Mouse (Mus musculus) midbrain, embryonic 10.5 days (tissue): Measurements from ENCODE around the gene Ctbp1. TPM values are rescaled to one million over a fixed set of nuclear protein-coding genes. Genes with fewer than 3 reads are reported as not detected.

Experiments
- DNase-seq: peaks from one replicate; pipeline ENCODE4 v3.0.0-alpha.2; 2017; ENCODE audit warnings: low spot score
- H3K27ac ChIP-seq: fragments of 300-500 bp; sonication (generic); replicated peaks from 2 replicates; pipeline ENCODE4 v1.5.1; 2016; ENCODE audit warnings: mild to moderate bottlenecking
- H3K27me3 ChIP-seq: fragments of 300-500 bp; sonication (generic); 2 replicates; pipeline ENCODE4 v1.6.1; 2016; ENCODE audit warnings: low read depth, mild to moderate bottlenecking; ENCODE audit not compliant: poor library complexity, severe bottlenecking
- H3K36me3 ChIP-seq: fragments of 300-500 bp; sonication (generic); 2 replicates; pipeline ENCODE4 v1.6.1; 2016; ENCODE audit warnings: mild to moderate bottlenecking, moderate library complexity
- H3K4me1 ChIP-seq: fragments of 300-500 bp; sonication (generic); 2 replicates; pipeline ENCODE4 v1.6.1; 2016
- H3K4me3 ChIP-seq: fragments of 300-500 bp; sonication (generic); 2 replicates; pipeline ENCODE4 v1.5.1; 2016; ENCODE audit warnings: mild to moderate bottlenecking, moderate library complexity
- H3K9me3 ChIP-seq: fragments of 300-500 bp; sonication (generic); replicated peaks from 2 replicates; pipeline ENCODE4 v1.6.1; 2016; ENCODE audit warnings: mild to moderate bottlenecking
- WGBS: fragments of 180-500 bp; shearing (Covaris S2); methylation state at CpG from one replicate; pipeline ENCODE4 v1.1.7; 2016; 5-methylcytosine and 5-hydroxymethylcytosine counted together
- polyA plus RNA-seq: library from polyadenylated mRNA; unstranded; fragments of >200 nt; fragmentation: Nextera tagmentation; extraction: Ambion mirVana; gene quantifications from 2 replicates; pipeline ENCODE4 v1.2.1, GENCODE M21; 2016

The Ctbp1 gene
- polyA plus RNA-seq, 1 experiment from 2014 or later, result 484 TPM

GRCm38 (mm10) chr5:33274085-33274952 lies 475 bp downstream of the Ctbp1 start:
- H3K27ac ChIP-seq, result peak overlapping the region; percentile 99
- H3K4me3 ChIP-seq, result peak overlapping the region; percentile 87
- peaks cover 36% of the 10 kb centered on the region for H3K36me3 ChIP-seq
- peak; percentile 91 for DNase-seq
- peaks cover 43% of the 10 kb centered on the region for H3K4me1 ChIP-seq
- H3K9me3 ChIP-seq, result no peaks in the 10 kb centered on the region
- WGBS, result 3% methylated on average over 92 of the region's 97 CpGs
- no peaks in the 10 kb centered on the region for H3K27me3 ChIP-seq

GRCm38 (mm10) chr5:33273777-33274084 lies 1.1 kb downstream of the Ctbp1 start:
- WGBS, result 17% methylated on average over 6 of the region's 6 CpGs
- Histone ChIP-seq H3K4me3 (peak overlapping the region; percentile 87), H3K4me1 (peaks cover 39% of the 10 kb centered on the region), H3K36me3 (peaks cover 42% of the 10 kb centered on the region), H3K9me3 (no peaks in the 10 kb centered on the region), H3K27ac (peak overlapping the region; percentile 99), H3K27me3 (no peaks in the 10 kb centered on the region)
- no peak for DNase-seq

GRCm38 (mm10) chr5:33272845-33273776 lies 1.7 kb downstream of the Ctbp1 start:
- WGBS, result 89% methylated on average over 7 of the region's 7 CpGs
- Histone ChIP-seq H3K4me1 (peaks cover 39% of the 10 kb centered on the region), H3K27me3 (no peaks in the 10 kb centered on the region), H3K36me3 (peaks cover 48% of the 10 kb centered on the region), H3K4me3 (peak overlapping the region; percentile 87), H3K9me3 (no peaks in the 10 kb centered on the region), H3K27ac (peak overlapping the region; percentile 99)
- DNase-seq, result no peak

GRCm38 (mm10) chr5:33272146-33272545 lies 2.6 kb downstream of the Ctbp1 start:
- Histone ChIP-seq H3K4me1 (peaks cover 39% of the 10 kb centered on the region), H3K4me3 (peak overlapping the region; percentile 87; the same call in 1 of the 2 replicates), H3K9me3 (no peaks in the 10 kb centered on the region), H3K36me3 (peaks cover 58% of the 10 kb centered on the region), H3K27me3 (no peaks in the 10 kb centered on the region), H3K27ac (0 out of 2 replicates have a peak overlapping the region, but pooled peaks have one; percentile 20)
- WGBS, result 88% methylated on average over 7 of the region's 7 CpGs
- no peak for DNase-seq

GRCm38 (mm10) chr5:33270568-33270967 lies 4.2 kb downstream of the Ctbp1 start:
- peak; percentile 80 for DNase-seq
- no peak overlapping the region for H3K4me3 ChIP-seq
- peaks cover 36% of the 10 kb centered on the region for H3K4me1 ChIP-seq
- 33% methylated on average over 5 of the region's 5 CpGs for WGBS
- no peaks in the 10 kb centered on the region for H3K9me3 ChIP-seq
- no peak overlapping the region for H3K27ac ChIP-seq
- no peaks in the 10 kb centered on the region for H3K27me3 ChIP-seq
- H3K36me3 ChIP-seq, result peaks cover 74% of the 10 kb centered on the region

- Histone ChIP-seq H3K9me3 (no peaks in the 10 kb centered on the region), H3K4me3 (no peak overlapping the region), H3K27me3 (no peaks in the 10 kb centered on the region), H3K27ac (no peak overlapping the region), H3K36me3 (peaks cover 100% of the 10 kb centered on the region), H3K4me1 (no peaks in the 10 kb centered on the region)
- DNase-seq, result no peak
- 94% methylated on average over 5 of the region's 5 CpGs for WGBS
Measured at GRCm38 (mm10) chr5:33254416-33254815, 20.4 kb downstream of the Ctbp1 start.

GRCm38 (mm10) chr5:33248186-33248585 lies 26.6 kb downstream of the Ctbp1 start:
- Histone ChIP-seq H3K4me1 (no peaks in the 10 kb centered on the region), H3K27ac (no peak overlapping the region), H3K27me3 (no peaks in the 10 kb centered on the region), H3K9me3 (no peaks in the 10 kb centered on the region), H3K4me3 (no peak overlapping the region), H3K36me3 (peaks cover 97% of the 10 kb centered on the region)
- no peak for DNase-seq
- WGBS, result 91% methylated on average over 12 of the region's 12 CpGs

GRCm38 (mm10) chr5:33247387-33247786 lies 27.4 kb downstream of the Ctbp1 start:
- no peaks in the 10 kb centered on the region for H3K9me3 ChIP-seq
- no peaks in the 10 kb centered on the region for H3K4me1 ChIP-seq
- H3K27me3 ChIP-seq, result no peaks in the 10 kb centered on the region
- H3K27ac ChIP-seq, result no peak overlapping the region
- DNase-seq, result no peak
- H3K4me3 ChIP-seq, result no peak overlapping the region
- 93% methylated on average over 2 of the region's 2 CpGs for WGBS
- peaks cover 97% of the 10 kb centered on the region for H3K36me3 ChIP-seq

- no peaks in the 10 kb centered on the region for H3K27me3 ChIP-seq
- no peak overlapping the region for H3K4me3 ChIP-seq
- H3K27ac ChIP-seq, result peak overlapping the region; percentile 2; the same call in 1 of the 2 replicates
- WGBS, result 81% methylated on average over 3 of the region's 3 CpGs
- no peaks in the 10 kb centered on the region for H3K9me3 ChIP-seq
- peaks cover 93% of the 10 kb centered on the region for H3K36me3 ChIP-seq
- H3K4me1 ChIP-seq, result no peaks in the 10 kb centered on the region
- no peak for DNase-seq
Measured at GRCm38 (mm10) chr5:33245701-33246100, 29.1 kb downstream of the Ctbp1 start.

- DNase-seq, result no peak
- H3K36me3 ChIP-seq, result peaks cover 81% of the 10 kb centered on the region
- H3K27ac ChIP-seq, result no peak overlapping the region
- whole genome bisulfite sequencing, result 88% methylated on average over 5 of the region's 5 CpGs
- 0 out of 2 replicates have a peak, but pooled peaks cover 3% of the 10 kb centered on the region for H3K4me1 ChIP-seq
- H3K9me3 ChIP-seq, result no peaks in the 10 kb centered on the region
- no peak overlapping the region for H3K4me3 ChIP-seq
- H3K27me3 ChIP-seq, result no peaks in the 10 kb centered on the region
Measured at GRCm38 (mm10) chr5:33244377-33244920, 30.3 kb downstream of the Ctbp1 start.

GRCm38 (mm10) chr5:33239934-33240333 lies 34.9 kb downstream of the Ctbp1 start:
- no peaks in the 10 kb centered on the region for H3K9me3 ChIP-seq
- H3K27ac ChIP-seq, result no peak overlapping the region
- no peak overlapping the region for H3K4me3 ChIP-seq
- peaks cover 4% of the 10 kb centered on the region; the same call in 1 of the 2 replicates for H3K4me1 ChIP-seq
- 73% methylated on average over 3 of the region's 3 CpGs for WGBS
- H3K27me3 ChIP-seq, result no peaks in the 10 kb centered on the region
- H3K36me3 ChIP-seq, result peaks cover 39% of the 10 kb centered on the region
- DNase-seq, result no peak

GRCm38 (mm10) chr5:33239111-33239714 lies 35.6 kb downstream of the Ctbp1 start:
- H3K4me1 ChIP-seq, result peaks cover 6% of the 10 kb centered on the region; the same call in 1 of the 2 replicates
- WGBS, result 81% methylated on average over 3 of the region's 3 CpGs
- no peak for DNase-seq
- H3K36me3 ChIP-seq, result peaks cover 31% of the 10 kb centered on the region
- no peaks in the 10 kb centered on the region for H3K27me3 ChIP-seq
- no peak overlapping the region for H3K27ac ChIP-seq
- H3K4me3 ChIP-seq, result no peak overlapping the region
- no peaks in the 10 kb centered on the region for H3K9me3 ChIP-seq
